Mouse (Mus musculus): ENCODE data around the gene Gm27029.
A peak's percentile ranks its signal among the peaks of the same experiment; 100 is the strongest.
"Not testable (repeated sequence)": the region's sequence is repeated elsewhere in the genome, so short reads cannot be mapped to it uniquely, and the experiment has no call there.

The Gm27029 gene

GRCm38 (mm10) chr11:101418991-101419390 lies 5.6 kb downstream of the Gm27029 start:
- DNase-seq, result no peak

DNA sequence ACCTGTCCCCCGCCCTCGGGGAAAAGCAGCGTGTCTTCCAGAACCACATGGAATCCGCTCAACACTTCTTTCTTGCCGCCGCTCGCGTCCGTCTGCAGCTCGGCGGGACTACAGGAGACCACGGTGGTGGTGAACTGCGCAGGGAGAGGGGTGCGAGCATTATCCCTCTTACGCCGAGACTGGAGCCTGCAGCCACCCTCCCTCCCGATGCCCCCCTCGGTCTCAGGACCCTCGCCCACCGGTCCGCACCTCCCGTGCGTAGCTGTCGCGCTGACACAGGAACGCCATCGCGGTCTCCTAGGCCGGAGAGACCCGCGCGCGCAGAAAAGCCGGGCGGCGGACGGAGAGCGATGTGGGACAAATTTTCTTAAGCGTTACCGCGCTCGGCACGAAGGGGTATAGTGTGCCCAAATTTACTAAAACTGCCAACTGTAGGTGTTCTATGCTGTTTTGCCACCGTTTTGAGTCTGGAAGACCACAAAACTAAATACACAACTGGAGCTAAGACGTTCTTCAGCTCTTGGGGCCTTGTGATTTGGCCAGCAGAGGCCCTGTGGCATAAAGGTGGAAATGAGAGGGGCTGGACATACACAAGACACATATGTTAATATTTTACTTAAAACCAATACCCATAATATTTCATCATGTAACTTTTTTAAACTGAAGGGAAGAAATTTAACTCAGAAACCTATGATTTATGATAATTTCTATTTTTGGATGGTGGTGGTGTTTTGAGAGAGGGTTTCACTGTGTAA lies 7.3 kb downstream of the Gm27029 start, which contains the start of gene Aarsd1:
Gene Aarsd1 (minus strand): TSS at position 515 of the 755 bp plus-strand sequence.
- peak; percentile 92 to 94 for DNase-seq

- DNase-seq, result no peak
These were observed 8.0 kb downstream of the Gm27029 start for GRCm38 (mm10) chr11:101416433-101417100.

DNA sequence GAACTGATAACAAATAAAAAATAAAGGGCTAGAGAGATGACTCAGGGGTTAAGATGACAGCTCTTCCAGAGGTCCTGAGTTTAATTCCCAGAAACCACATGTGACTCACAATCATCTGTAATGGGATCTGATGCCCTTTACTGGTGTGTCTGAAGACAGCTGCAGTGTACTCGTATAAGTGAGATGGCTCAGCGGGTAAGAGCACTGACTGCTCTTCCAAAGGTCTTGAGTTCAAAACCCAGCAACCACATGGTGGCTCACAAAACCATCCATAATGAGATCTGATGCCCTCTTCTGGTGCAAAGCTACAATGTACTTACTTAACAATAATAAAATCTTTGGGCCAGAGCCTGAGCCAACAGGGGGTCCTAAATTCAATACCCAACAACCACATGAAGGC lies 9.3 kb downstream of the Gm27029 start:
- DNase-seq, result no peak

GRCm38 (mm10) chr11:101395110-101395509 lies 29.5 kb downstream of the Gm27029 start:
- DNase-seq, result peak; percentile 62 to 65

- no peak for DNase-seq
These were observed 42.8 kb downstream of the Gm27029 start for GRCm38 (mm10) chr11:101381817-101382216.

DNA sequence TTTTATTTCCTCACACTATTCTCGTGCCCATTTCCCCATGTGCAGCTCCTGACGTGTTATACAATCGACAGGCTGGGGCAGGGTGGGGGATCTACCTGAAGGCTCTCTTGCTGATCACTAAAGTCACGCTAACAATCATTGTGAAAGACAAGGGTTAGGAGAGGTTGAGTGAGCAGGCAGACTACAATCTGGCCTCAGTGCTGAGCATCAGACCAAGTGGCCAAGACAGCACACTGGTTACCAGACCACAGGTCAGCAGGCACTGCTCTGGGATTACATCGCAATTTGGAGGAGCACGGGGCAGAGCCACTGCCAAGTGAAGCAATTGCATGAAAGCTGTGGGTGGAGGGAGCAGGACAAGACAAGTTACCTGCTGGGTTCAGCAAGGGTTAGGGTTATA lies 45.7 kb downstream of the Gm27029 start:
- no peak for DNase-seq

- not testable (repeated sequence) for DNase-seq
These were observed 46.4 kb downstream of the Gm27029 start for GRCm38 (mm10) chr11:101378196-101378595.

DNA sequence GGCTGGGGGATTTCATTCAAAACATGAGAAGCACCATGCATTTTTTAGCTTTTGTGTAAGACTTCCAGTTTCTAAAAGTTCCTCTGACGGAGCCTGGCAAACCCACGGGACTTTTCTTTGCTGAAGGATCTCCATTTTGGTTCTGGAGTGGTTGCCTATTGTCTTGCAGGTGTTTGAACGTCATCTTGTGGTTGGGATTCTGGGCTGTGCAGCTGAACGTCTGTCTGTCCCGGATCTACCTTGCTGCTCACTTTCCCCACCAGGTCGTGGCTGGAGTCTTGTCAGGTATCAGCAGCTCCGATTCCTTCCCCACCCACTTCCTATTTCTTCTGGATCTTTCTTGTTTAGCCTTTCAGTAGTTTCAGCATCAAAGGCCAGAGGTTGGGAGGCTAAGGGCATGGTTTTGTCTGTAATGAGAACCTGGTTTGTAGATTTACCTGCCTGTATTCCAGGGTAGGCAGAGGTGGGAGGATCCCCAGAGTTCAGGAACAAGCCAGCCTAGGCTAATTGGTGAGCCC lies 50.1 kb downstream of the Gm27029 start:
- DNase-seq, result no peak

DNA sequence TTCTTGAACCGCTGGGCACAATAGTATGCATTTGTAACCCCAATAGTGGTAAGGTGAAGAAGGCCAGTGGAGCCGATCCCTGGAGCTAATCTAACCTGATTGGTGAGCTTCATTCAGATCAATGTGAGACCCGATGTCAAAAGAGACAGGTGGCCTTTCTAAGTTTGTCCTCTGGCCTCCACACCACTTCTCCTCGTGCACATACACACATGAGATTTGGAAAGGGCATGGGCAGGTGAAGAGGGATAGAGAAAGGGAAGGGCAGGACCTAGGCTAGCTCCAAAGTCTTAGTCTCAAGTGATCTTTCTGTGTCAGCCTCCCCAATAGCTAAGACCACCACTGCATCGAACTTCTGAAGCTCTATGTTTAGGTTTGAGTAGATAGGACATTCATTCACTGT lies 54.5 kb downstream of the Gm27029 start:
- no peak for DNase-seq

- no peak for DNase-seq
These were observed 57.2 kb downstream of the Gm27029 start, which contains the start of gene G6pc for GRCm38 (mm10) chr11:101367326-101367935. Gene G6pc (plus strand): TSS chr11:101367561.

DNA sequence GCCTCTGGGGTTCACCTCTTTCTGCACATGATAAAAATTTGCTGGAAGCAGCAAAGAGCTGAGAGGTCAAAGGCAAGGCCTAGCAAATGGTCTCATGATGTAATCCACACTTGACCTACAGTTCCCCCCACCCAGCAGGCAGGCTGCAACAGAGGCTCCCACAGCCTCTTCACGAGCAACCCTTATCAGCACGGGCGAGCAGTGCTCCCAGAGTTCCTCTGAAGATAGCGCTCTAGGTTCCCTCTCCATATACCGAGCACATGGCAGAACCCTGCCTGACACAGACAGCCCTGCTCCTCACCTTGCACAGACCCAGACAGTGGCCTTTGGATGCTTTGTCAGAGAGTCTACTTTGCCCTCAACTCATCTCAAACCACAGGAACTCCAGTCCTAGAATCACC lies 60.1 kb downstream of the Gm27029 start:
- DNase-seq, result no peak

DNA sequence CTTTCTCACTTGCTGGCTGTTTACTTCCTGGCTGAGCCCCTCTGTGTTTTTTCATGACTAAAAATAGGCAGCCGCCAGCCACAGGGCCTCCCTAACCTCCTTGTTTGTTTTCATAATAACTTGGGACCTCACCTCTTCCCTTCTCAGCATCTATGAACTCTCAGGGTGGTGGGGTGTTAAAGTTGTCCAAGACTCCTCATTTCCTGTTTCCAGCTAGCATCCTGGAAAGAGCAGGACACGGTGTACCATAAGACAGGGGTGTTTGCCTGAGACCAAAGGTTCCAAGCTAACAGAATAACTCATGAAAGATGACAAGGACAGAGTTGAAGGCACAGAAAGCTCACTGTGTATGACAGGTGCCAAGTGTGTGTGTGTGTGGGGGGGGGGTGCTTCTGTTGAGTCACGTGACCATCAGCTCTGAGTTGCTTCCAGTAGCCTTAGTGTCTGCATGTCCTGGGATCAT lies 63.9 kb downstream of the Gm27029 start:
- no peak for DNase-seq

DNA sequence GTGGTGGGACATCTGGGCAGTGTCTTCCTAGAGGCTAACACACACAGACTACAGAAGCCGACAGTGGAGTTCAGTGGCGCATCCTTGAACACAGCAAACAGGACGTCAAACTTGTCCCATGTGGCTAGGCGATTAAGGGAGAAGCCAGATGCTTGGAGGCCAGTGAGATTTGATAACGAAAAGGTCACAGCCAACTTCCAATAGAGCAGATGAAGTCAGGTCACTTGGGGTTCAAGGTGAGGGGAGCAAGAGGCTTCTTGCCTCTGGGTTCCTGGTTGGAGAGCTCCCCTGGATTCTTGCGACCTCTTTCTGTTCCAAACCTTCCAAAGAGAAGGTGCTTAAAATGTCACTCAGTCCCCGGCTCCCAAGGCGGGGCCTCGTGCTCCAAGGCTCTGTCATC lies 64.8 kb downstream of the Gm27029 start:
- DNase-seq, result no peak

GRCm38 (mm10) chr11:101357505-101358182 lies 67.0 kb downstream of the Gm27029 start:
- DNase-seq, result no peak
